Comparison of ENCODE assay signal across 14 mouse cellular contexts in genomic region chr6:128338876-128339275, GRCm38 (mm10). TPM values are rescaled to one million over a fixed set of nuclear protein-coding genes. Genes with fewer than 3 reads are reported as not detected.
DNase-seq lines count a peak whose midpoint lies in the region; ATAC-seq lines count a peak whose summit lies in the region.
"Had no signal": no experiment of that assay in that cellular context is flagged by ENCODE, and none has a peak within 500 bp of the region (broad histone marks: within the 10 kb centered on the region; RNA-seq: fewer than 3 reads in every experiment).

No protein-coding gene starts in this region.

- no peak for ATAC-seq in forebrain, embryonic 13.5 days
- no peak for ATAC-seq in forebrain, embryonic 14.5 days
- no peak for ATAC-seq in limb, embryonic 11.5 days (ENCODE audit: insufficient number of reproducible peaks, low FRiP score, low TSS enrichment, low read depth)
- peak; percentile 68; the same call in 1 of the 2 replicates for ATAC-seq in limb, embryonic 13.5 days (ENCODE audit: low FRiP score, low read depth)

- peaks cover 9% of the 10 kb centered on the region for H3K4me1 ChIP-seq in forebrain, embryonic 13.5 days
- no peaks in the 10 kb centered on the region; the same call in 1 of the 2 replicates for H3K4me1 ChIP-seq in forebrain, embryonic 14.5 days (ENCODE audit: control insufficient read depth, insufficient read depth, low read length)
- no peaks in the 10 kb centered on the region for H3K4me1 ChIP-seq in limb, embryonic 11.5 days (ENCODE audit: control insufficient read depth, insufficient read depth, low read length)
- H3K4me1 ChIP-seq in limb, embryonic 10.5 days = no peaks in the 10 kb centered on the region
- peaks cover 14% of the 10 kb centered on the region; the same call in 1 of the 2 replicates for H3K4me1 ChIP-seq in limb, embryonic 13.5 days

- H3K4me3 ChIP-seq in forebrain, embryonic 13.5 days = no peak overlapping the region
- no peak overlapping the region for H3K4me3 ChIP-seq in forebrain, embryonic 14.5 days (ENCODE audit: low read depth, low read length)
- no peak overlapping the region for H3K4me3 ChIP-seq in limb, embryonic 11.5 days (ENCODE audit: low read depth, low read length)
- no peak overlapping the region for H3K4me3 ChIP-seq in limb, embryonic 10.5 days
- no peak overlapping the region for H3K4me3 ChIP-seq in limb, embryonic 13.5 days
- H3K4me3 ChIP-seq: limb, embryonic 12.5 days had no signal

- H3K9ac ChIP-seq in forebrain, embryonic 13.5 days = no peak overlapping the region
- no peak overlapping the region for H3K9ac ChIP-seq in forebrain, embryonic 14.5 days (ENCODE audit: low read length)
- H3K9ac ChIP-seq in limb, embryonic 11.5 days (ENCODE audit: low read length) = no peak overlapping the region
- H3K9ac ChIP-seq in limb, embryonic 13.5 days = 0 out of 2 replicates have a peak overlapping the region, but pooled peaks have one; percentile 39
- H3K9ac ChIP-seq: limb, embryonic 12.5 days had no signal

- no peaks in the 10 kb centered on the region for H3K9me3 ChIP-seq in forebrain, embryonic 13.5 days (replicated peaks)
- no peaks in the 10 kb centered on the region for H3K9me3 ChIP-seq in forebrain, embryonic 14.5 days (replicated peaks; ENCODE audit: control insufficient read depth, low read length)
- no peaks in the 10 kb centered on the region for H3K9me3 ChIP-seq in limb, embryonic 11.5 days (ENCODE audit: control insufficient read depth, low read length)
- H3K9me3 ChIP-seq in limb, embryonic 10.5 days (replicated peaks) = no peaks in the 10 kb centered on the region
- H3K9me3 ChIP-seq in limb, embryonic 13.5 days = no peaks in the 10 kb centered on the region
- H3K9me3 ChIP-seq: limb, embryonic 12.5 days had no signal

- no peak for DNase-seq in forebrain, embryonic 14.5 days (ENCODE audit: low spot score)
- DNase-seq in limb, embryonic 11.5 days (ENCODE audit: low spot score) = peak; percentile 35
- no peak for DNase-seq in limb, embryonic 10.5 days (ENCODE audit: low spot score)
- DNase-seq in Muller cell, postnatal 12 days (ENCODE audit: inconsistent ontology term) = peak; percentile 97
- DNase-seq in left cerebral cortex, adult 9 months (ENCODE audit: low spot score in 2 of 2) = no peak
- no peak for DNase-seq in layer of hippocampus, postnatal 36 days
- DNase-seq: adrenal gland, postnatal 14 days; cerebellum, postnatal 14 days; kidney, postnatal 36 days had no signal

- WGBS in forebrain, embryonic 13.5 days = 52% methylated on average over 5 of the region's 5 CpGs
- WGBS in forebrain, embryonic 14.5 days = 57% methylated on average over 5 of the region's 5 CpGs
- 40% methylated on average over 5 of the region's 5 CpGs for WGBS in limb, embryonic 11.5 days
- WGBS in limb, embryonic 10.5 days = 36% methylated on average over 5 of the region's 5 CpGs
- 43% methylated on average over 5 of the region's 5 CpGs for WGBS in limb, embryonic 13.5 days

- no peak overlapping the region for H3K4me2 ChIP-seq in forebrain, embryonic 13.5 days
- H3K4me2 ChIP-seq in forebrain, embryonic 14.5 days (ENCODE audit: low read length) = no peak overlapping the region
- no peak overlapping the region for H3K4me2 ChIP-seq in limb, embryonic 11.5 days (ENCODE audit: low read depth, severe bottlenecking)
- H3K4me2 ChIP-seq in limb, embryonic 13.5 days (replicated peaks) = no peak overlapping the region
- H3K4me2 ChIP-seq: limb, embryonic 12.5 days had no signal

- H3K27ac ChIP-seq in forebrain, embryonic 13.5 days = peak overlapping the region; percentile 12; the same call in 1 of the 2 replicates
- no peak overlapping the region for H3K27ac ChIP-seq in forebrain, embryonic 14.5 days (ENCODE audit: low read depth, low read length)
- no peak overlapping the region for H3K27ac ChIP-seq in limb, embryonic 11.5 days (replicated peaks; ENCODE audit: low read depth, low read length)
- no peak overlapping the region for H3K27ac ChIP-seq in limb, embryonic 10.5 days
- H3K27ac ChIP-seq in limb, embryonic 13.5 days = no peak overlapping the region

- peaks cover 32% of the 10 kb centered on the region for H3K36me3 ChIP-seq in forebrain, embryonic 13.5 days (ENCODE audit: poor library complexity, severe bottlenecking)
- H3K36me3 ChIP-seq in forebrain, embryonic 14.5 days (ENCODE audit: control insufficient read depth, insufficient read depth, low read length) = peaks cover 20% of the 10 kb centered on the region
- peaks cover 2% of the 10 kb centered on the region; the same call in 1 of the 2 replicates for H3K36me3 ChIP-seq in limb, embryonic 11.5 days (ENCODE audit: control insufficient read depth, insufficient read depth, low read length)
- H3K36me3 ChIP-seq in limb, embryonic 10.5 days = peaks cover 44% of the 10 kb centered on the region
- H3K36me3 ChIP-seq in limb, embryonic 13.5 days = peaks cover 39% of the 10 kb centered on the region

- H3K27me3 ChIP-seq in forebrain, embryonic 13.5 days = no peaks in the 10 kb centered on the region
- no peaks in the 10 kb centered on the region for H3K27me3 ChIP-seq in forebrain, embryonic 14.5 days (replicated peaks; ENCODE audit: control insufficient read depth, insufficient read depth, low read length)
- H3K27me3 ChIP-seq in limb, embryonic 11.5 days (ENCODE audit: control insufficient read depth, insufficient read depth, low read length) = no peaks in the 10 kb centered on the region
- no peaks in the 10 kb centered on the region for H3K27me3 ChIP-seq in limb, embryonic 10.5 days (ENCODE audit: low read depth, poor library complexity, severe bottlenecking)
- no peaks in the 10 kb centered on the region for H3K27me3 ChIP-seq in limb, embryonic 13.5 days
- H3K27me3 ChIP-seq: limb, embryonic 12.5 days had no signal

RNA-seq across cellular contexts. Expression of gene Tulp3, which starts 16.8 kb away (rescaled TPM):
- 15.9 and 17.5 TPM in 2 replicates for polyA plus RNA-seq in forebrain, embryonic 13.5 days (2015; fragmentation: Nextera tagmentation; extraction: Ambion mirVana)
- polyA plus RNA-seq in forebrain, embryonic 14.5 days (2014; fragmentation: Nextera tagmentation; extraction: Ambion mirVana) = 10.4 and 11.5 TPM in 2 replicates
- 21.4 and 22.3 TPM in 2 replicates for polyA plus RNA-seq in limb, embryonic 11.5 days (2014; fragmentation: Nextera tagmentation; extraction: Ambion mirVana)
- polyA plus RNA-seq in limb, embryonic 10.5 days (2016; fragmentation: Nextera tagmentation; extraction: Ambion mirVana) = 21.6 and 23.2 TPM in 2 replicates
- polyA plus RNA-seq in limb, embryonic 13.5 days (2015; fragmentation: Nextera tagmentation; extraction: Ambion mirVana) = 24.0 and 26.3 TPM in 2 replicates
- total RNA-seq in layer of hippocampus, postnatal 36 days (2021) = 10 to 100 TPM; 19.6 to 24.0 TPM

RNA-seq across cellular contexts. Expression of gene Rhno1, which starts 23.8 kb away (rescaled TPM):
- 180 TPM in 2 replicates for polyA plus RNA-seq in forebrain, embryonic 13.5 days (2015; fragmentation: Nextera tagmentation; extraction: Ambion mirVana)
- polyA plus RNA-seq in forebrain, embryonic 14.5 days (2014; fragmentation: Nextera tagmentation; extraction: Ambion mirVana) = 128 and 131 TPM in 2 replicates
- polyA plus RNA-seq in limb, embryonic 11.5 days (2014; fragmentation: Nextera tagmentation; extraction: Ambion mirVana) = 190 and 195 TPM in 2 replicates
- polyA plus RNA-seq in limb, embryonic 10.5 days (2016; fragmentation: Nextera tagmentation; extraction: Ambion mirVana) = 193 and 197 TPM in 2 replicates
- 157 and 161 TPM in 2 replicates for polyA plus RNA-seq in limb, embryonic 13.5 days (2015; fragmentation: Nextera tagmentation; extraction: Ambion mirVana)
- 10 to 100 TPM; 20.4 to 20.8 TPM for total RNA-seq in layer of hippocampus, postnatal 36 days (2021)

RNA-seq across cellular contexts. Expression of gene Foxm1, which starts 23.9 kb away (rescaled TPM):
- 42.5 and 44.0 TPM in 2 replicates for polyA plus RNA-seq in forebrain, embryonic 13.5 days (2015; fragmentation: Nextera tagmentation; extraction: Ambion mirVana)
- polyA plus RNA-seq in forebrain, embryonic 14.5 days (2014; fragmentation: Nextera tagmentation; extraction: Ambion mirVana) = 18.4 and 21.5 TPM in 2 replicates
- 50.9 and 61.1 TPM in 2 replicates for polyA plus RNA-seq in limb, embryonic 11.5 days (2014; fragmentation: Nextera tagmentation; extraction: Ambion mirVana)
- 67.5 and 68.3 TPM in 2 replicates for polyA plus RNA-seq in limb, embryonic 10.5 days (2016; fragmentation: Nextera tagmentation; extraction: Ambion mirVana)
- polyA plus RNA-seq in limb, embryonic 13.5 days (2015; fragmentation: Nextera tagmentation; extraction: Ambion mirVana) = 29.3 and 32.8 TPM in 2 replicates
- 1 to 10 TPM; 1.6 to 2.2 TPM for total RNA-seq in layer of hippocampus, postnatal 36 days (2021)

RNA-seq across cellular contexts. Expression of gene Tex52, which starts 36.4 kb away (rescaled TPM):
- polyA plus RNA-seq in forebrain, embryonic 13.5 days (2015; fragmentation: Nextera tagmentation; extraction: Ambion mirVana) = 1.0 and 1.2 TPM in 2 replicates
- polyA plus RNA-seq in forebrain, embryonic 14.5 days (2014; fragmentation: Nextera tagmentation; extraction: Ambion mirVana) = 0.32 and 0.61 TPM in 2 replicates
- 0.33 TPM in 1 of 2 replicates, not detected in the other for polyA plus RNA-seq in limb, embryonic 11.5 days (2014; fragmentation: Nextera tagmentation; extraction: Ambion mirVana)
- polyA plus RNA-seq in limb, embryonic 10.5 days (2016; fragmentation: Nextera tagmentation; extraction: Ambion mirVana) = 0.41 and 0.61 TPM in 2 replicates
- polyA plus RNA-seq in limb, embryonic 13.5 days (2015; fragmentation: Nextera tagmentation; extraction: Ambion mirVana) = 0.34 and 0.49 TPM in 2 replicates
- 1 to 10 TPM in 1 of 2 experiments, under 1 TPM in 1; 0.68 to 1.5 TPM for total RNA-seq in layer of hippocampus, postnatal 36 days (2021)
- total RNA-seq: adrenal gland, postnatal 14 days; gastrocnemius, adult 18-20 months had no signal
- polyA plus RNA-seq: heart, postnatal 0 days had no signal

RNA-seq across cellular contexts. Expression of gene Gm44596, which starts 36.4 kb away (rescaled TPM):
- polyA plus RNA-seq in forebrain, embryonic 13.5 days (2015; fragmentation: Nextera tagmentation; extraction: Ambion mirVana) = not detected in 2 replicates
- polyA plus RNA-seq in forebrain, embryonic 14.5 days (2014; fragmentation: Nextera tagmentation; extraction: Ambion mirVana) = not detected in 2 replicates
- polyA plus RNA-seq in limb, embryonic 11.5 days (2014; fragmentation: Nextera tagmentation; extraction: Ambion mirVana) = not detected in 2 replicates
- polyA plus RNA-seq in limb, embryonic 10.5 days (2016; fragmentation: Nextera tagmentation; extraction: Ambion mirVana) = not detected in 2 replicates
- not detected in 2 replicates for polyA plus RNA-seq in limb, embryonic 13.5 days (2015; fragmentation: Nextera tagmentation; extraction: Ambion mirVana)
- not detected for total RNA-seq in layer of hippocampus, postnatal 36 days (2021)
- total RNA-seq: adrenal gland, postnatal 14 days; gastrocnemius, adult 18-20 months had no signal
- polyA plus RNA-seq: heart, postnatal 0 days; limb, embryonic 12.5 days had no signal

Comparison
In these comparisons a context has a peak if more than half of its experiments do, and no peak if none do; other contexts are left out.
1. DNase-seq: peak in limb, embryonic 11.5 days (single experiment) and Muller cell, postnatal 12 days (single experiment); none in forebrain, embryonic 14.5 days (single experiment), limb, embryonic 10.5 days (single experiment), left cerebral cortex, adult 9 months (0 of 2) and layer of hippocampus, postnatal 36 days (0 of 2).